Mouse (Mus musculus) liver, embryonic 11.5 days (tissue): ENCODE data around the gene Sp100. TPM values are rescaled to one million over a fixed set of nuclear protein-coding genes. Genes with fewer than 3 reads are reported as not detected.

Experiments used
- ATAC-seq: fragments of 200-750 bp; cut with Nextera tagmentation; replicated peaks from 2 replicates; pipeline ENCODE4 v1.8.0; 2017; ENCODE audit warnings: moderate number of reproducible peaks, mild to moderate bottlenecking, moderate TSS enrichment, moderate library complexity; ENCODE audit not compliant: low FRiP score
- DNase-seq: peaks from one replicate; pipeline ENCODE4 v3.0.0-alpha.2; 2017; ENCODE audit warnings: low spot score
- H3K27ac ChIP-seq: fragments of 300-500 bp; sonication (generic); 2 replicates; pipeline ENCODE4 v1.5.1; 2014; ENCODE audit warnings: mild to moderate bottlenecking, low read depth, low read length, control low read depth
- H3K27me3 ChIP-seq: fragments of 300-500 bp; sonication (generic); replicated peaks from 2 replicates; pipeline ENCODE4 v1.6.1; 2014; ENCODE audit warnings: low read length, mixed read lengths; ENCODE audit not compliant: control insufficient read depth, insufficient read depth
- H3K36me3 ChIP-seq: fragments of 300-500 bp; sonication (generic); 2 replicates; pipeline ENCODE4 v1.6.1; 2014; ENCODE audit warnings: mild to moderate bottlenecking, low read length, moderate library complexity, mixed read lengths; ENCODE audit not compliant: control insufficient read depth, insufficient read depth
- H3K4me1 ChIP-seq: fragments of 300-500 bp; sonication (generic); replicated peaks from 2 replicates; pipeline ENCODE4 v1.6.1; 2014; ENCODE audit warnings: low read length, mixed read lengths; ENCODE audit not compliant: control insufficient read depth, insufficient read depth
- H3K4me2 ChIP-seq: fragments of 300-500 bp; sonication (generic); 2 replicates; pipeline ENCODE4 v1.6.1; 2014; ENCODE audit warnings: mild to moderate bottlenecking, control low read depth, moderate library complexity
- H3K4me3 ChIP-seq: fragments of 300-500 bp; sonication (generic); 2 replicates; pipeline ENCODE4 v1.5.1; 2014; ENCODE audit warnings: low read depth, low read length, control low read depth
- H3K9ac ChIP-seq: fragments of 300-500 bp; sonication (generic); 2 replicates; pipeline ENCODE4 v1.6.1; 2014; ENCODE audit warnings: low read depth, low read length, control low read depth
- H3K9me3 ChIP-seq: fragments of 300-500 bp; sonication (generic); 2 replicates; pipeline ENCODE4 v1.6.1; 2016; ENCODE audit warnings: low read length, inconsistent platforms, mixed read lengths; ENCODE audit not compliant: control insufficient read depth
- WGBS: fragments of 180-500 bp; shearing (Covaris S2); extraction: QIAGEN DNeasy Blood & Tissue Kit; methylation state at CpG from one replicate; pipeline ENCODE4 v1.1.7; 2014; 5-methylcytosine and 5-hydroxymethylcytosine counted together
- polyA plus RNA-seq: library from polyadenylated mRNA; unstranded; fragments of >200 nt; fragmentation: Nextera tagmentation; extraction: Ambion mirVana; gene quantifications from 2 replicates; pipeline ENCODE4 v1.2.1, GENCODE M21; 2014

Gene Sp100
- polyA plus RNA-seq, 1 experiment from 2014 or later, result 1.6 TPM

GRCm38 (mm10) chr1:85705552-85705951 lies 55.8 kb downstream of the Sp100 start:
- Histone ChIP-seq H3K9ac (no peak overlapping the region), H3K4me1 (no peaks in the 10 kb centered on the region), H3K36me3 (no peaks in the 10 kb centered on the region), H3K4me2 (no peak overlapping the region), H3K4me3 (no peak overlapping the region), H3K9me3 (no peaks in the 10 kb centered on the region), H3K27ac (no peak overlapping the region), H3K27me3 (no peaks in the 10 kb centered on the region)
- DNase-seq (no peak), ATAC-seq (no peak)
- 88% methylated on average over 1 of the region's 1 CpGs for WGBS

DNA sequence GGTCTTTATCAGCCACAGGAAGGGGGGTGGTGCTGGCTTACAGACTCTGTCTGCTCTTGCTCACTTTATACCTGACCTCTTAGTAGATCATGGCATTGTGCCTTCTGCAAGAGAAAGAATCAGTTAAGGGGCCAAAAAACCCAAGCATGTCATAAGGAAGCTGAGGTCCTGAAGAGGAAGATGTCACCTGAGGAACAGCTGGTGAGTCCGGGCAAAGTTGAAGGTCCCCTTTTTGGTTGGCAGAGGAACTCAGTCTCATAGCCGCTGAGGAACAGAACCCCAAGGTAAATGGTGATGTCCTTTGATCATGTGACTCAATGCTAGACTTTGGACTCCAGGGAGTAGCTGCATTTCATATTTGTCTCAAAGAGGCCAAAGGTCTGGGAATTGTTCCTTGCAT lies 57.0 kb downstream of the Sp100 start:
- H3K4me2 ChIP-seq, result no peak overlapping the region
- DNase-seq (no peak), ATAC-seq (no peak)
- 71% methylated on average over 2 of the region's 2 CpGs for WGBS
- H3K36me3 ChIP-seq, result no peaks in the 10 kb centered on the region
- no peaks in the 10 kb centered on the region for H3K9me3 ChIP-seq
- no peak overlapping the region for H3K4me3 ChIP-seq
- no peaks in the 10 kb centered on the region for H3K27me3 ChIP-seq
- no peak overlapping the region for H3K27ac ChIP-seq
- H3K9ac ChIP-seq, result no peak overlapping the region
- no peaks in the 10 kb centered on the region for H3K4me1 ChIP-seq

- ATAC-seq, result no peak
Observed at GRCm38 (mm10) chr1:85714501-85714900, 64.7 kb downstream of the Sp100 start.

GRCm38 (mm10) chr1:85716447-85717027 lies 66.7 kb downstream of the Sp100 start:
- no peak overlapping the region for H3K4me3 ChIP-seq
- no peak overlapping the region for H3K4me2 ChIP-seq
- H3K27ac ChIP-seq, result no peak overlapping the region
- H3K9ac ChIP-seq, result no peak overlapping the region
- ATAC-seq, result no peak
- no peaks in the 10 kb centered on the region for H3K27me3 ChIP-seq
- WGBS, result 74% methylated on average over 7 of the region's 7 CpGs
- H3K9me3 ChIP-seq, result no peaks in the 10 kb centered on the region
- no peaks in the 10 kb centered on the region for H3K36me3 ChIP-seq
- no peaks in the 10 kb centered on the region for H3K4me1 ChIP-seq
- no peak for DNase-seq

More at GRCm38 (mm10) chr1:85714501-85714900, 64.7 kb downstream of the Sp100 start:
- H3K9ac ChIP-seq, result no peak overlapping the region
- no peaks in the 10 kb centered on the region for H3K4me1 ChIP-seq
- H3K4me2 ChIP-seq, result no peak overlapping the region
- no peak overlapping the region for H3K27ac ChIP-seq
- DNase-seq, result no peak
- H3K9me3 ChIP-seq, result no peaks in the 10 kb centered on the region
- no peaks in the 10 kb centered on the region for H3K36me3 ChIP-seq
- no peaks in the 10 kb centered on the region for H3K27me3 ChIP-seq
- H3K4me3 ChIP-seq, result no peak overlapping the region

GRCm38 (mm10) chr1:85719049-85719448 lies 69.3 kb downstream of the Sp100 start:
- Histone ChIP-seq H3K4me1 (no peaks in the 10 kb centered on the region), H3K4me3 (no peak overlapping the region), H3K9ac (no peak overlapping the region), H3K27me3 (no peaks in the 10 kb centered on the region), H3K27ac (no peak overlapping the region), H3K9me3 (no peaks in the 10 kb centered on the region), H3K4me2 (no peak overlapping the region), H3K36me3 (no peaks in the 10 kb centered on the region)
- no peak for ATAC-seq
- 71% methylated on average over 4 of the region's 4 CpGs for WGBS
- no peak for DNase-seq

DNA sequence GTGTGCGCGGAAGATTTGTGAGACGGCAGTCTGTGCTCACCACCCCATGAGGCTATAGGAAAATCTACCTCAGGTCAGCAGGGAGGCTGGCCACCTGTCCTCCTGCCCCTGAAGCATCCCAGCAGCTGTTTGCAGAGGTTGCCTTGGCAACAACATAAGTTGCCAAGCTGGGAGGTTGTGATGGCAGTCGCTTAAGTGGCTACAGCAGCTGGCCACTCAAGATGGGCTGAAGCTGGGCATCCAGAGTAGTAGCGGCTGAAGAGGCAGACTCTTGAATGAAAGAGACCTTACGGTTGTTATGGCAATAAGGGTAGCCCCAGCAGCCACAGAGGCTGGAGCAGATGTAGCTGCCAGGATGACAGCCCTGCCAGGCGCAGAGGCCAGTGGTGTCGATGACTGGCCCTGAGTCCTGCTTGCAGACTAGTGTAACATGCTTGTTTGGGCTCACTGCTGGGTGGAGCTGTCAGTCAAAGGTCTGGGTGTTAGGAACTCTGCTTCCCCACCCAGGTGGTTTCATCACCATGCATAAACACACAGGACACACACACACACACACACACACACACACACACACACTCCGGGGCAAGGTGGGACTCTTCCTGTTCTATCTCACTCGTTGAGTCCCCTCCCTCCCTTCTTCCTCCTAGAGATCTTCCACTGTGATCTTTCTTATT lies 70.6 kb downstream of the Sp100 start:
- no peak overlapping the region for H3K9ac ChIP-seq
- H3K9me3 ChIP-seq, result no peaks in the 10 kb centered on the region
- H3K4me3 ChIP-seq, result no peak overlapping the region
- H3K4me2 ChIP-seq, result no peak overlapping the region
- H3K27me3 ChIP-seq, result no peaks in the 10 kb centered on the region
- H3K4me1 ChIP-seq, result no peaks in the 10 kb centered on the region
- no peak overlapping the region for H3K27ac ChIP-seq
- 82% methylated on average over 10 of the region's 10 CpGs for whole genome bisulfite sequencing
- no peak for DNase-seq
- no peak for ATAC-seq
- no peaks in the 10 kb centered on the region for H3K36me3 ChIP-seq

DNA sequence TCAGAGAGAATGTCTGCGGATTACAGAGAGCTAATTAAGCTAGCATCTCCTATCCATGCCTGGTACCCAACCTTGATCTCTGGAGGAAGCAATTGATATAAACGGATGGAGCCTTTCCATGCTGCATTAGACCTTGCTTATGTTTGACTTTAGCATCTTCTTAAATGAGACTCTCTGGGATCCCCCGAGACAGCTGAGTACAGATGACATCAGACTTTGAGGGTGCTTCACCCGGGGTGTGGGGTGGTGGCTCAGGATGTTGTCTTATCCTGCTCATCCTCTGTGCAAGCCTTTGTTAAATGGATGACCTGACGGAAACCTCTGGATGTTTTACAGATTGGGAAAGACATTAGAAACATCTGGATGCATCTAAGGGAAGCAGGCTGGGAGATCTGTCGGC lies 80.7 kb downstream of the Sp100 start:
- Histone ChIP-seq H3K4me2 (no peak overlapping the region), H3K27me3 (no peaks in the 10 kb centered on the region), H3K9ac (no peak overlapping the region), H3K4me1 (no peaks in the 10 kb centered on the region), H3K9me3 (no peaks in the 10 kb centered on the region), H3K36me3 (no peaks in the 10 kb centered on the region; the same call in 1 of the 2 replicates), H3K27ac (no peak overlapping the region), H3K4me3 (no peak overlapping the region)
- 79% methylated on average over 6 of the region's 6 CpGs for WGBS
- no peak for ATAC-seq
- no peak for DNase-seq

DNA sequence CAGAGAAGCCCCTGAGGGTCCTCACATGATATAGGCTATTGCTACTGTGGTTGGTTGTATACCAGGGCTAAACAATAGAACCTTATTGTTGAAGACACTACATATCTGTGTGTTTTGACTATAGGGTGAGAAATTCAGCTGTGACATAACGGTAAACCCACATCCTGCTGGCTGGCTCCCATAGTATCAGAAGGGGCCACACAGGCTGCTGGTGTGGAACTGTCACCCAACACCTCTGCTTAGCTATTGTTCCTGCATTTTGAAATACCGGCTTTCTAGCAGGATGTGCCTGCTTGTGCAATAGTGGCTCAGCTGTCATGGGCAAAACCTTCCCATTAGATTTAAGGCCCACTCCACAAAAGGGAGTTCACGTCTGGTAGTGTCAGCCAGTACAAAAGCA lies 82.8 kb downstream of the Sp100 start:
- DNase-seq (no peak), ATAC-seq (no peak)
- H3K4me3 ChIP-seq, result no peak overlapping the region
- no peak overlapping the region for H3K9ac ChIP-seq
- 62% methylated on average over 3 of the region's 3 CpGs for WGBS
- H3K27ac ChIP-seq, result no peak overlapping the region
- H3K4me1 ChIP-seq, result no peaks in the 10 kb centered on the region
- no peaks in the 10 kb centered on the region for H3K27me3 ChIP-seq
- H3K9me3 ChIP-seq, result no peaks in the 10 kb centered on the region
- H3K4me2 ChIP-seq, result no peak overlapping the region
- no peaks in the 10 kb centered on the region for H3K36me3 ChIP-seq

- no peak for DNase-seq
- Histone ChIP-seq H3K27me3 (no peaks in the 10 kb centered on the region), H3K36me3 (no peaks in the 10 kb centered on the region), H3K4me2 (no peak overlapping the region), H3K9ac (no peak overlapping the region), H3K4me1 (no peaks in the 10 kb centered on the region), H3K4me3 (no peak overlapping the region), H3K27ac (no peak overlapping the region), H3K9me3 (no peaks in the 10 kb centered on the region)
- WGBS, result 57% methylated on average over 1 of the region's 1 CpGs
- ATAC-seq, result no peak
Observed at GRCm38 (mm10) chr1:85734511-85734910, 84.7 kb downstream of the Sp100 start.
